Mouse (Mus musculus): Measurements from ENCODE around the gene Lipk.

The Lipk gene

GRCm38 (mm10) chr19:34008002-34008401 is at the start of gene Lipk:
TSS of gene Lipk (plus strand) at chr19:34008290.
- no peak for DNase-seq (ENCODE audit: low spot score in 2 of 2)

DNA sequence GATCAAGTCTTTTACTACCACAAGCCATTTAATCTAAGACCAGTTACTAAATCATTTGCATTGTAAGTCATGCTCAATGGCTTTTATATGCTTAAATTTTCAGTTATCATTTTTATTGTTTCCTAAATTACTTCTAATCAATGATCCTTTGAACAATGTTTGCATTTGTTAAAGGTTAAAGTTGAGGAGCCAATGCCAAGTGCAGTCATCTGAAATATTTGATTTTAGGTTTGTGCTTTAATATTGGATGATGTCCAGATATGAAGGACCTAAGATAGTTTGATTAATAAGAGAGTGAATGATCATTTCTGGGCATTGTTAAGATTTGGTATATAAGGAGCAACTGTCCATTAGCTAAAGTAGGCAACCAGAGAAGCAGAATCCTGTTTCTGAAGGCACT is 47.2 kb upstream of the Lipk start, which contains the start of gene Lipf:
TSS of gene Lipf (plus strand) at position 301 of the 400 bp plus-strand sequence.
- no peak for DNase-seq (ENCODE audit: low spot score in 2 of 2)

DNA sequence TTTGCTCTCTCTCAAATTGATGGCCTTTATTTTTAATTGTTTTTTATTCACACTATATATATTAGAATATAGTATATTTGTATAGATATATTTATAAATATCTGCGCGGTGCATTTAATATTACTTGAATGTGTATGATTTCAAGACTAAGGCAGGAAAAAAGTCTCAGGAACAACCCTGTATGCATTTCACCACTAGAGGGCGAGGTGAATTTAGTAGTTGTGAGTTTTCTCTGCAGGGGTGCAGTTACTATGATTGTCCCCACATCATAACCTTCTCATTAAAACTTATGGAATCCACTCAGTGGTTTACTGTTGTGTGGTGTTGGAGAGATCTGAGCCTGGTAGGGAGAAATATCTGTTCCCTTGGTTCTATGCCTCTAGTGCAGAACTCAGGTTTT is 29.1 kb upstream of the Lipk start:
- DNase-seq (ENCODE audit: low spot score in 2 of 2): peak; percentile 7 to 9

DNA sequence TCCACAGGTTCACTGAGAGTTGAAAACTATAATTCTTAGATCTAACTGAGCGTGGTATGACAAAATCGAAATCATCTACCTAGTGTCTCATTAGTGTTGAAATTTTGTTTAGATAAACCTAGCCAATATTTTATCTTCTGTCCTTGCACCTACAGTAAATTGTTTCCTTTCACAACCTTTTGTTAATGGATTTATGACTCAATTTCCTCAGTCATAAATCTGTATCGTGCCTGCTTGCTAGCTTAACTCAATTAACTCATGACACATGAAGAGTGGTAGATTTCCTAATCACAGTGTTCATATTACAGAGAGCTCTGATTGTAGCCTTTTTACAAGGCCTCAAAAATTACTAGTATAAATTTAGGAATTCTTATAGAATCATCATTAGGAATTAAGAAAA is 25.0 kb upstream of the Lipk start:
- DNase-seq (ENCODE audit: low spot score in 2 of 2): no peak

DNA sequence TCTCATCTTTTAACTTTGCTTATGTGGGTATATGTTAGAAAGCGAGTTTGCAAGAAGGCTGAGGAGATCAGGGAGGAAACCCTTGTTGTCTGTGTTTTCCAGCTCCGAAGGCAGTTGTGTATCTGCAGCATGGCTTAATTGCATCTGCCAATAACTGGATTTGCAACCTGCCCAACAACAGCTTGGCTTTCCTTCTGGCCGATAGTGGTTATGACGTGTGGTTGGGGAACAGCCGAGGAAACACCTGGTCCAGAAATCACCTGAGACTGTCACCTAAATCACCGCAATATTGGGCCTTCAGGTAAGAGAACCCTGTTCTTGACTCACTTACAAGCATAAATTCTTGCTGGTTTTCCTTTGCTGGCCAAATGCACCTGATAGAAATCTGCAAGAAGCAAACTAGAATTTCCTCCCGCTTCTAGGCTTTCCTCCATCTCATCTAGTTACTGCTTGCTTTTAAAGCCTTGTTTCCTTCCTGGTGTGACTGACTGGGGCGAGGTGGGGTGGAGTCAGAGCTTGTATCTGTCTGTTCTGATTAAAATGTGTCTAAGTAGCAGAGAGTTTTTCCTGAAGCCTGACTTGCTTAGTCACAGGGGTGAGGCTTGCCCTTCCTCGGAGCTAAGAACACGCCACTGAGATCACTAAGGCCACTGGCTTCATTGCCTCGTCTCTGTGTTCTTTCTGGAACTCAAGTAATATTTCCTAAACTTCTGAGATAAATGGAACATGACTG is 13.5 kb downstream of the Lipk start:
- no peak for DNase-seq (ENCODE audit: low spot score in 2 of 2)

- DNase-seq (ENCODE audit: low spot score in 2 of 2): no peak
Measured at GRCm38 (mm10) chr19:34022759-34023158, 14.7 kb downstream of the Lipk start.

DNA sequence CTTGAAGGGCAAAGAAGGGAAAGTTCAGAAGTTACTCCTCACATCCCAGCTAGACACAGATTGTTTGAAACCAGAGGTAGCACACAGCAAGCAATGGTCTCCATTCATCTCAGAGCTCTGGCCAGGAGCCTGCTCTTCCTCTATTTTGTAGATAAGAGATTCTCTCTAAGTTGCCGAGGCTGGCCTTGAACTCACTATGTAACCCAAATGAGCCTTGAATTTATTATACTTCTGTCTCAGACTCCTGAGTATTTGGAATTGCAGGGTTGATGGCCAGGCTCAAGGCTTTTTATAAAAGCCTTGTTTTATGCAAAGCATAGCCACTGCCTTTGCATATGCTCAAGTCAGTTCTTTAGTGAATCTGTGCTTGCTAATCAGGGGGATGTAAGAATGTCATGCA is 31.6 kb downstream of the Lipk start:
- no peak for DNase-seq (ENCODE audit: low spot score in 2 of 2)

DNA sequence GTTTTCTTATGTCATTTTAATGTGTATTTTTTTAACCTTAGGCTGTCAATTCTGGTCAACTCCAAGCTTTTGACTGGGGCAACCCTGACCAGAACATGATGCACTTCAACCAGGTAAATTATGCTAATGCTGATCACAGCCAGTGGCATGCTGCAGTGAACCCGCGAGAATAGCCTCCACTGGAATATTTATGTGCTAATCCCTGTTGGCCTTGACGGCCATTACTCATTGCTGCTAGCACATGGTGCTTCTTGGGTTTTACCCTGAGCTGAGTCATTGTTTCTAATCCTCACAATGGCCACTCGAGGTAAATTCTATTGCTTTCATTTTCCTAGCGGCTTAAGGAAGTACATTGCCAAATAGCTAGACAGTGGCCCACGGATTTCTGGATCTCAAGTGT is 34.9 kb downstream of the Lipk start:
- no peak for DNase-seq (ENCODE audit: low spot score in 2 of 2)

DNA sequence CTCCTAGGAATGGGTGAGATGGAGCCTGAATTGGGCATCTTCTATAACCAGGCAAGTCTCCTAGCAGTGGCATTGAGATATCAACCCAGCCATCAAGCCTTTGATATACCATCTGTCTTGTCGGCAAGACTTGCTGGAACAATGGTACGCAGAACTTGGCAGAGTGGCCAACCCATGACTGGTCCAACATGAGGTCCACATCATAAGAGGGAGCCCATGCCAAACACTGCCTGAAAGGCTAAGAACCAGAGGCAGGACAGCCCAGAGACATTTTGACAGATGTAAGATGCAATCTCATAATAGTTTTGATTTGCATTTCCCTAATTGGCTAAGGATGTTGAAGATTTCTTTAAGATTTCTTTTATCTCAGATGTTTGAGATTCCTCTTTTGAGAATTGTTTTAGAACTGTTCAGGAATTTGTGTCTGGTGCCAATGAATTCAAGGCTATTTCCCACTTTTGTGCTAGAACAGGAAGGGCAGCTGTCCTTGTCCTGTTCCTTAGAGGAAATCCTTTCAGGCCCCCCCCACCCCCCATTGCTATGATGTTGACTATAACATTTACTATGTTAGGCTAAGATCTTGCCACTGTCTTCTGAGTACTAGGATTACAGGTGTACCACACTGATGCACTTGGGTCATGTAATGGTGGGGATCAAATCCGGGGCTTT is 41.4 kb downstream of the Lipk start:
- no peak for DNase-seq (ENCODE audit: low spot score in 2 of 2)

- peak; percentile 10 to 18 for DNase-seq (ENCODE audit: low spot score in 2 of 2)
Measured at GRCm38 (mm10) chr19:34051502-34051901, 43.4 kb downstream of the Lipk start.

GRCm38 (mm10) chr19:34063547-34063946 is 55.5 kb downstream of the Lipk start:
- no peak for DNase-seq (ENCODE audit: low spot score in 2 of 2)

DNA sequence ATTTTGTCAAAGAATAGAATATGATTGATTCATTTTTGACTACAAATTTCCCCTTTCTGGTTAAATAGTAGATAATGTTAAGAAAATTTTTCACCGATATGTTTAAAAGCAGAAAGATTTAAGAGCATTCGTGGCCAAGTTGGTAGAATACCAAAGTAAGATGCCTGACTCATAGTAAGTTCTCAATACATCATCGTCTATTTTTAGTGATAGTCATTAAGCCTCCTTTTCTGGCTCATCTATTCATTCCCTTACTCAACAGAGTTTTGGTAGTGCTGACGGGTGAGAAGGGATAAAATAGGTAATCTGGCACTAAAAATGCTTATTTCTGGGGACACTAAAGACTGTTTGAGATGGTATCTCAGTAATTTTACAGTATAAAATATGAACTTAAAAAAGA is 56.0 kb downstream of the Lipk start:
- no peak for DNase-seq (ENCODE audit: low spot score in 2 of 2)

DNA sequence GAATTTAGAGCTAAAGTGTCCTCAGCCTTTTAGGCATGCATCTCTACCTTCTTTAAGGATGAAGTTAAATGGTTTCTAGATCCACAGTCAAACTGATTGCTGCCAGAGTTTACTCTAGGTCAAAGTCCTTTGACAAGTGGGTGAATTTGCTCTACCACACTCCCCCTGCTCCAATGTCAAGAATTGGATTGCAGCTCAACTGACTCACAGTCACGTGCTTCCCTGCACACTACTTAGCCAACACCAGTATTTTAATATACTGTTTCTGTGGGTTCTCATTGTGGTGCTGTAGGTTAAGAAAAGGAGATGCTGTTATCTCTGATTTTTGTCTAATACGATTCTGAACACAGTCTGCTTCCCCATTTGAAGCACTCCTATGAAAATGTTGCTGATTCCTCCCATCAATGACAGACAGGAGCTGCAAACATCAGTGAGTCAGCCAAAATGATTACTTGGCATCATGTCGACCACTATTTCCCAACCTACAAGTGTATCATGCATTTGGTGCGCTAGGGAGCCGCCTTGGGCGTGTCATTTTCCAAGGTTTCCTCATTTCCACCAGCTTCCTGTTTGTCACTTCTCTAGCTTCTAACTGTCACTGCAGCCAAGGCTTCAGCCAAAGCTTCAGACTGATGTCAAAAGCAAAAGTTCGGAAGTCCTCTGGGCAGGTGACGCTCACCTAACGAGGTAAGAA is 58.8 kb downstream of the Lipk start, which contains the start of gene Lipn:
TSS of gene Lipn (plus strand) at position 580 of the 694 bp plus-strand sequence.
- no peak for DNase-seq (ENCODE audit: low spot score in 2 of 2)

GRCm38 (mm10) chr19:34074239-34074638 is 66.1 kb downstream of the Lipk start:
- no peak for DNase-seq (ENCODE audit: low spot score in 2 of 2)

- DNase-seq (ENCODE audit: low spot score in 2 of 2): no peak
Measured at GRCm38 (mm10) chr19:34078130-34078529, 70.0 kb downstream of the Lipk start.

GRCm38 (mm10) chr19:34089011-34089680 is 81.1 kb downstream of the Lipk start:
- DNase-seq (ENCODE audit: low spot score in 2 of 2): no peak

- DNase-seq (ENCODE audit: low spot score in 2 of 2): no peak
Measured at GRCm38 (mm10) chr19:34095381-34095780, 87.3 kb downstream of the Lipk start.

- no peak for DNase-seq (ENCODE audit: low spot score in 2 of 2)
Measured at GRCm38 (mm10) chr19:34096228-34096627, 88.1 kb downstream of the Lipk start.

Measured in right cerebral cortex, adult 2 months (tissue).